Mouse (Mus musculus): Measurements from ENCODE around the gene Sptlc3.

DNA sequence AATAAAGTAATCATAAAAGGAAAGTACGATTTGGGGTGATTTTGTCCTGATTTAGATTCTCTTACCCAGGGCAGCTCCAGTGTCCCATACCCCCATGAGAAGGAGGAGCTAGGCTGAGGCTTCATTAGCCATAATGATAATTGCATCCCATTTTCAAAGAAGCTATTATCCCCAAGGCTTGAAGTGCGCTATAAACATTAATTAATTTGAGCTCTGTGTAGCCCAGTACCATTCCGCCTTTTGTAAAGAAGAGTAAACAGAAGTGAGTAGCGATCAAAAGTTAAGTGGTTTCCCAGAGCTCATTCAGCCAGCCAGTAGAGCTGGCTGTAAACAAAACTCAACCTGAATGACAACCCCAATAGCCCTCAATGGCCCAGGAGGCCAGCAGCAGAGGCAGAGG lies 163.0 kb downstream of the Sptlc3 start:
- TF ChIP-seq CTCF (IDR thresholded peaks at IDR 0.05 in 2 of 3, conservative IDR thresholded peaks at IDR 0.05 in 1 of 3; ENCODE audit: control insufficient read depth in 1 of 3, insufficient read depth in 1 of 3, low read depth in 2 of 3, low read length in 3 of 3, poor library complexity in 1 of 3, severe bottlenecking in 1 of 3) (no peak), TAL1 (IDR thresholded peaks at IDR 0.05; ENCODE audit: low read length) (no peak), MEF2A (IDR thresholded peaks at IDR 0.05; ENCODE audit: extremely low read depth, insufficient replicate concordance, low read depth, low read length, poor library complexity, severe bottlenecking) (no peak)

Data from MEL (cell line).